Mouse (Mus musculus): Measurements from ENCODE around the gene Spint2. TPM values are rescaled to one million over a fixed set of nuclear protein-coding genes. Genes with fewer than 3 reads are reported as not detected.

The Spint2 gene
- 10 to 100 TPM; 20.5 to 21.3 TPM for total RNA-seq (2021)

DNA sequence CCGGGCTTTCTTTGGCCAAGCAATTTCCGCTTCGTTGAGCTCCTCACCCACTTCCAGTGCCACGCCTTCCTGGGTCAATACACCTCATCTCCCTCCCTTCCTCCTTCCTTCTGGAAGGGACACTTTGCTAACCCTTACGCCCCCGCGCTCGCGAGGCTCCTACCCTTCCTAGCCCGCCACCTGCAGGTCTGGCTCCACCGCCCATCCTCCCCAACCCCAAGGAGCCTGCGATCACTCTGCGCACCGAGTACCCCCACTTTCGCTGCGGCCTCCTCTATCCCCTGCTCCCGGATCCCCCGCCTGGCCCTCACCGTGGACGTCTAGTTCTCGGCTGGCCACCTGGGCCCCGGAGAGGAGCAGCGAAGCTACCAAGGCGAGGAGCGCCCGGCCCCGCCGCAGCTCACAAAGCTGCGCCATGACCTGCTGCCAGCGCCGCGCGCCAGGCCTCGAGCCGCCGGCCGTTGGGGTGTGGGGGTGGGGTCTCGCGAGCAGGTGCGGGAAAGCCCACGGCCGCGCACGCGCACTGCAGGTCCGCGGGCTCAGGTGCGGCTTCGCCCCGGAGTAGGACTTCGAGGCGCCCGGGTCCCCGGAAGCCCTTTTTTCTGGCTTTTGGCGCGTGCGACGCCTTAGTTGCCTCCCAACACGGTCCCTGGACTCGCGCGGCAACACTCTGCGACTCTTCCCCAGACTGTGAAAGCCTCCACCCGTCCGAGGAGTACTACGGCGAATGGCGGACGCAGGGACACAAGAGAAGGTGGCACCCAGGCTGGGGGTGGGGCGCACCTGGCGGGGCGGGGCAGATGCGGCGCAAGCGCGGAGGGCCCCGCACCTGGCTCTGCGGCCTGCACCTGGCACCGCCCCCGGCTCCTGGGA lies at the start of gene Spint2:
TSS of gene Spint2 (minus strand) at position 712 of the 873 bp plus-strand sequence.
- peak in 1 of 2 experiments; percentile 64 for DNase-seq (ENCODE audit: extremely low spot score in 1 of 2, low spot score in 2 of 2)
- intact Hi-C loops (cut with DNase I) = no loop called here

DNA sequence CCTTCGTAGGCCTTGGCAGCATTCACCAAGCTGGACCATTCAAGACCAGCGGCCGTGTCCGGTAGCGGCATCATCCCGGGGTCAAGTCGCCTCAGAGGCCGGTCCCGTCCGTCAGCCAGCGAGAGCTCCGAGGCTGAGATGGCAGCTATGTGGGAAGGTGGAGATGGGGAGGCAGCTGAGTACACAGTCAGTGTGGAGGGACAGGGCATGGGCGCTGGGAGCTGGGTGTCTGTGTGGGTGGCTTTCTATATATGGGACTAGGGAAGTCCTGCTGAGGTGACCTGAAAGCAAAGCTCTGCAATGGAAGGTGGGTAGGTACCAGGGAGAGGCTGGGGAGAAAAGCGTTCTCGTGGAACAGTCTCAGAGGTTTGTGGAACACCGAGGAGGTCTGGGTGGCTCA lies 47.3 kb upstream of the Spint2 start:
- intact Hi-C loops (cut with DNase I) = no loop called here
- no peak for DNase-seq (ENCODE audit: extremely low spot score in 1 of 2, low spot score in 2 of 2)

DNA sequence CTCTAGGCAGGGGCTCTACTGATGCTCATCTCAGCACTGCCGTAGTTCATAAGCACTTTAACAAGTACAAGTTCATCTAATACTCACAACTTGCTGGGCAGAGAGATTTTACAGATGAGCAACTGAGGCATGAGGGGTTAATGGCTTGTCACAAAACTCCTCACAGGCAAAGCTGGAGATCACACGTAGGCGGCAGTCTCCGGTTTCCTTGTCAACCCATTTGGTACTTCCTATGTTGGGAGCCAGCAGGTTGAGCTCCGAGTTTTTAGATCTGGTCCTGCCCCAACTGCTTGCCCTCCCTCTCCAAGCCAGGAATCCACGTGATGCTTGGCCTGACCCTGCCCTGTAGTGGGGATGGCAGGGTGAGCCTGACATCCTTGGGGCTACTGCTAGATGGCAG lies 45.4 kb upstream of the Spint2 start:
- DNase-seq (ENCODE audit: extremely low spot score in 1 of 2, low spot score in 2 of 2) = no peak
- intact Hi-C loops (cut with DNase I) = no loop called here

DNA sequence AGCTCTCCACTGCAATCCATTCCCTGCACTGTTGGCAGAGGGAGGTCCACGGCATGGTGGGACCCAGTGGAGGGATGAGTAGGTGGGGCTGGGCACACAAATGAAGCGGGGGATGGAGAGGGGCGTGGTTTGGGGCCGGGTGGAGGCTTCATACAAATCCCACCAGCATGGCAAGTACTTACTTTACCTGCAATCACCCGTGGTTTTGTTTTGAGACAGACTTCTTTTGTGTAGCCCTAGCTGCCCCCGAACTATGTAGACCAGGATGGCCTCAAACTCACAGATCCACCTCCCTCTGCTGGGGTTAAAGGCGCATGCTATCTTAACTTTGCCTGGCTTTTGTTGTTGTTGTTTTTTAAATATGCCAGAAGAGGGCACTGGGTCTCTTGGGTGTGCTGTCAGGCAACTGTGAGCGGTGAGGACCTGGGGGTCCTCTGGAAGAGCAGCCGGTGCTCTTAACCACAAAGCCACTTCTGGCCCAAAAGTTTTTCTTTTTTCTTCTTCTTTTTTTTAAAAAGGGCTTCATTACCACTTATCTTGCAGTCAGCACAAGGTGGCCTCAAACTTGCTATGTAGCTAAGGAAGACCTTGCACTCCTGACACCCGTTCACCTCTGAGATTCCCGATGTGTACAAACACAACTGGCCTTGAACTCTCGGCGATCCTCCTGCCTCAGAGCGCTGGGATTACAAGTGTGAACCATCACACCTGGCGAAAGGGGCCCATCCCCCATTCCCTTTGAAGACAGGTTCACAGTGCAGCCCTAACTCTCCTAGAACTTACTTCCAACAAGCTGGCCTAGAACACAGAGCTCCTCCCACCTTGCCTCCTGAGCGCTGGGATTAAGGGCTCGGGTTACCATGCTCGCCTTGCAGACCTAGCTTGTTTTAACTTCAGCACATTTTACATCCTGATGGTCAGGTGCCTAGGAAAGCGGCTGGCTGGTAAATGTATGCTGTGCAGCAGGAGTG lies 37.9 kb upstream of the Spint2 start:
- intact Hi-C loops (cut with DNase I) = no loop called here
- DNase-seq (ENCODE audit: extremely low spot score in 1 of 2, low spot score in 2 of 2) = no peak

DNA sequence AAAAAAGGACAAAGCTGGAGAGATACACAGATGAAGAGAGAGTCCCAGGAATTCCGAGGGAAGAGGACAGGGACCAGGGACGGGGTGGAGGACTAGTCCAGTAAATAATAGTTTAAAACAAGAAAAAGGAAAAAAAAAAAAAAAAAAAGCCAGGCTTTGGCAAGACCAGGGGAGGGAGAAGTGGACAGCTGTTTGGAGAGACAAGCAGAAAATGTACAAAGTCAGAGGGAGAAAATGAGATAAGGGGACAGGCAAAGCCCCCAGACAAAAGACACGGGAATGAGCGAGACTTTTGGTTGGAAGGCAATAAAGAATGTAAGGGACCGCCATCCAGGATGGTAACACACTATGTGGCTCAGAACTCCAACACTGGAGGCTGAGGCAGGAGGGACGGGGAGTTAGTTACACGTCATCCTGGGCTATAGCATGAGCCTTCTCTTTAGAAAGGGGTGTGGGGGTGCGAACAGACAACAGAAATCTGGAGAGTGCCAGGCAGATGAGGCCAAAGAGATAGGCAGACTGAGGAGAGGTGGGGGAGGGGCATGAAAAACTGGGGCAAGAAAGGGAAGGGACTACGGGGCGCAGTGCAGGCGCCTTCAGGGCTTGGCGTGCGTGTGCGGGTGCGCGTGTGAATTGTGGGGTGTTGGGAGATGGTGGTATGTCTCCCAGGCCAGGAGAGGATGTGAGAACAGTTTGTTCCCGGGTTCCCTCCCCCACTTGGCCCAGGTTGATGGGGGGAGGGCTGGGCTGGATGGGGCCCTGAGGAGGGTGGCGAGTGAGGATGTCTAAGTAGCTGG lies 36.6 kb upstream of the Spint2 start:
- intact Hi-C loops (cut with DNase I) = no loop called here
- peak in 1 of 2 experiments; percentile 64 for DNase-seq (ENCODE audit: extremely low spot score in 1 of 2, low spot score in 2 of 2)

DNA sequence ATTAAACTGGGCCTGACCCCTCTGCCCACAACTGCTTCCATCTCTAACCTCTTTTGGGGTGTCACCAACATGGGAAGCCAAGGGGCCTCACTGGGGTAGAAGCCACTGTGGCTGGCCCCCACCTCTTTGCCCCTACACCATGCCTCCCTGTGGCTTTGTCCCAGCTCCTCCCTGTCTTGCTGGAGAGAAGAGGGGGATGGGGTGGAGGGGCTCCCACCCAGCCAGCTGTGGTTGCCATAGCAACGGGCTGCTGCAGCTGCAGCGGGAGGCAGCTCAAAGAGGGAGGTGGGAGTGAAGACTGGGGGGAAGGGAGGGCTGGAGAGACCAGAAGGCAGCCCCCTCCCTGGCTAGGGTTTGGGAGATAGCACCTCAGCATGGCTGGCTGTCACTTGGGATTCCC lies 35.8 kb upstream of the Spint2 start:
- DNase-seq (ENCODE audit: extremely low spot score in 1 of 2, low spot score in 2 of 2) = peak in 1 of 2 experiments; percentile 88
- intact Hi-C loops (cut with DNase I) = no loop called here

DNA sequence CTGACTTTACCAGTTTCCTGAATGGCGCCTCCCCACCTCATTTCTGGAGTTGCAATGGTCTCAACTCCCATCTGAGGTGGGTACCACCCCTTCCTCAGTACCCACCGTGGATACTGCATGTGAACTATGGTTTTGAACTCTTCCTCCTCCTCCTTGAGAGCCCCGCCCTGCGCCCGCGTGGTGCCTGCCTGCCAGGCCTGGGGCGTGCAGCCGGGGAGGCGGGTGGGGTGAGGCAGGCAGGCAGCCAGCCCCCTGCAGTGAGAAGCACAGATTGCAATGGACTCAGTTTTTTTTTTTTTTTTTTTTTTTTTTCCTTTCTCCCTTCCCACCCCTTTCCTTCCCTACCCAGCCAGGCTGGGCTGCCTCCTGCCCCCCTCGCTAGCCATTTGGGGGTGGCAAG lies 35.3 kb upstream of the Spint2 start:
- DNase-seq (ENCODE audit: extremely low spot score in 1 of 2, low spot score in 2 of 2) = peak in 1 of 2 experiments; percentile 87
- intact Hi-C loops (cut with DNase I) = no loop called here

DNA sequence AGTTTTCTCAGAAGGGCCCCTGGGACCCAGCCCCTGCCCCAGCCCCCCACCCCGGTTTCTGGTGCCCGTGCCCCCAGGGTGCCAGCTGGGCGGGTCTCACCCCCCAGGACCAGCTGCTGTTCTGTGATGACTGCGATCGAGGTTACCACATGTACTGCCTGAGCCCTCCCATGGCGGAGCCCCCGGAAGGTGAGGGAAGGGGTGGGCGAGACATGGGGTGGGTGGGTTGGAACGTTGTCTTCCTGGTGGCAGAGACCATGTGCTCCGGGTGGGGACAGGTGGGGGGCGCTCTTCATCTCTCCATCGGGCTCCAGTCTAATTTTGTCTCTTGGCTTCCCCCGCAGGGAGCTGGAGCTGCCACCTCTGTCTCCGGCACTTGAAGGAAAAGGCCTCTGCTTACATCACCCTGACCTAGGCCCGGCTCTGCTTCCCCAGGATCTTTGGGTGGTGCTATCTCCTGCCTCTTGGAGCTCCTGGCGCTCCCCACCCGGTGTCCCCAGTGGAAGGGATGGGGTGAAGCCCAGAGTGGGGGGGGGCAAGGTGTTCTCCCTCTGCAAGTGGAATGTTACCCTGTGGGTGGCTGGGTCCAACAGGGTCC lies 34.5 kb upstream of the Spint2 start:
- peak in 1 of 2 experiments; percentile 60 for DNase-seq (ENCODE audit: extremely low spot score in 1 of 2, low spot score in 2 of 2)
- intact Hi-C loops (cut with DNase I) = no loop called here

DNA sequence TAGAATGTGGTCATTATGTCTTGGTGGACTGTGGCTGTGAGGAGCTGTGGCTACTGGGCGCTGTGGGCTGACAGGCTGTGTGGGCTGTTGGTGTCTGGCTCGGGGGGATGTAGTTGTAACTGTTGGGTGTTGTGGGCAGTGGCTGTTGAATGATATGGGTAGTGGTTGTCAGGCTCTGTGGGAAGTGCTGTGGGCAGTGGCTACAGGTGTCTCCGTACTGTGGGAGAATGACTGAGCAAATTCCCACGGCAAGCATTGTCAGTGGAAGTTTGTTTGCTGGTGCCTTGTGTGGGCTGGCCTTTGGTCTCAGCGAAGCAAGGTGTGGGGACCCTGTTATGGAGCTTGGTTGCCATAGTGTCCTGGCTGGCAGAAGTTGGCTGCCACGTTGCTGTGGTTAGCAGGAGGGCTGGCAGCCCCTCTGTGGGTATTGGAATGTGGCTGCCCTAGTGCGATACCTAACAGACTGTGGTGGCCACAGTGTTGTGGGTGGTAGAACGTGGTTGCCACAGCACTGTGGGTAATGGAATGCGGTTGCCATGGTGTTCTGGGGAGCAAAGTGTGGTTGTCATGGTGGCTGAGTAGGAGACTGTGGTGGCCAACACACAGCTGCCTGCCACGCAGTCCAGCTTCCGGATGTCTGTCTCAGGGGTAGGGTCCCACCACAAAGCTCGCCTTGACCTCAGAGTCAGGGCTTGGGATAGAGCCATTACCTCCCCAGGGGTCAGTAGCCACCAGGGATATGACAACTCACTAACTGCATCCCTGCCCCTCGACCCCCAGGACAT lies 33.3 kb upstream of the Spint2 start:
- peak in 1 of 2 experiments; percentile 66 for DNase-seq (ENCODE audit: extremely low spot score in 1 of 2, low spot score in 2 of 2)
- intact Hi-C loops (cut with DNase I) = no loop called here

DNA sequence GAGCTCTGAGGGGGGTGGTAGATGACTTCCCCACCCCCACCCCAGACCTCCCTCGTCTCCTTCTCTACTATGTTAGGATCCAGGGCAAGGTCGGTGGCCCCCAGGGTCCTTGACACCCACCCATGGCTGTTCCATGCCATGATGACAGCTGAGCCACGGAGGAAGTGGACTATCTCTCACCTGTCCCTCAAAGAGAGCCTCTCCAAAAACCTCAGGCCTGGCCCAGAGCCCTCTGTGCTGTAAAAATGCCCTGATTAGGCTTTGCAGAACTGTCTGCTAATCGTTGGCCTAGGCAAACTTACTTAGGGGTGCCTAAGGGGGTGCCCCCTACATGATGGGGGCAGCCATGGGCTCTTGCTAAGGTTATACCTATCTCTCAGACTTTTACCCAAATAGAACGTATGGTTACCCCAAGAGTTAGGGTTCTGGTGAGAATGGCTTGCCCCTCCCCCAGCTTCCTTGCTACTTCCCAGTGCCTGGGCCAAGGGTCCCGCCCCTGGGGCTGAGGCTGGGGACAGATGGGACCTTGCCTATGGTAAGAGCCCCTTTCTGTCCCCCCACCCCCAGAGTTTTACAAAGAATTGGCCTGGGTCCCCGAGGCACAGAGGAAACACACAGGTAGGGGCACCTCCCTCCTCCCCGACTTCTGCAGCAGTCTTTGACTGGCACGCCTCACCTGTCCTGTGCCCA lies 32.0 kb upstream of the Spint2 start:
- intact Hi-C loops (cut with DNase I) = no loop called here
- DNase-seq (ENCODE audit: extremely low spot score in 1 of 2, low spot score in 2 of 2) = peak in 1 of 2 experiments; percentile 60

DNA sequence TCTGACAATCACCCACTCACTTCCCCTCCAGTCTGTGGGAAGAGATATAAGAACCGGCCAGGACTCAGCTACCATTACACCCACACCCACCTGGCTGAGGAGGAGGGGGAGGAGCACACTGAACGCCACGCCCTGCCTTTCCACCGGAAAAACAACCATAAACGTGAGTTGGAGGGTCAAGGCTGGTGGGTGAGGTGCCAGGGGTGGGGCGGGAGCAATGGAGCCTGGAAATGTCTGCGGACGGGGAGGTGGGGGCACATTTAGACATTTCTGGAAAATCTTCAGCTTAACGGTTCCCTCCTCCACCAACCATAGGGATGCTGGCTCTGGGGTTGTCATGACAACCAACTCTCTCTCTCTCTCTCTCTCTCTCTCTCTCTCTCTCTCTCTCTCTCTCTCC lies 31.3 kb upstream of the Spint2 start:
- intact Hi-C loops (cut with DNase I) = no loop called here
- peak in 1 of 2 experiments; percentile 62 for DNase-seq (ENCODE audit: extremely low spot score in 1 of 2, low spot score in 2 of 2)

DNA sequence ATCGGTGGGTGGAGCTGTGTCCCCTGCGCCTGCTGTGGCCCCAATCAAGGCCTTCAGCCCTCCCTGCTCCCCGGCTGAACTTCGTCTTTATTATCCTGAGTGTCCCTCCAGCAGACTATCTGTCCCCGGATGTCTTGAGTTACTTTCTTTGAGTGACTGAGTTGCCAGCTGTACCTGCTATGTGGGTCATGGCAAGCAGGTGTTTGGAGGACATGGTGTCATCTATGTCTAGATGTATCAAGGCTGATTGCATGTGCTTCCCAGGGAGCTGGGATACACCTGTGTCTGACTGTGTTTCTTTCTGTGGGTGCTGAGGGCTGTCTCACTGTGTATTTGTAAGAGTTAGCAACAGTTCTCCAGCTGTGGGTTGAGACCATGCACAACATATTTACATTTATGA lies 28.0 kb upstream of the Spint2 start:
- DNase-seq (ENCODE audit: extremely low spot score in 1 of 2, low spot score in 2 of 2) = no peak
- intact Hi-C loops (cut with DNase I) = loop anchor here (5.0 kb wide), 2 partner anchors 53 to 213 kb away; no protein-coding TSS in a partner anchor

DNA sequence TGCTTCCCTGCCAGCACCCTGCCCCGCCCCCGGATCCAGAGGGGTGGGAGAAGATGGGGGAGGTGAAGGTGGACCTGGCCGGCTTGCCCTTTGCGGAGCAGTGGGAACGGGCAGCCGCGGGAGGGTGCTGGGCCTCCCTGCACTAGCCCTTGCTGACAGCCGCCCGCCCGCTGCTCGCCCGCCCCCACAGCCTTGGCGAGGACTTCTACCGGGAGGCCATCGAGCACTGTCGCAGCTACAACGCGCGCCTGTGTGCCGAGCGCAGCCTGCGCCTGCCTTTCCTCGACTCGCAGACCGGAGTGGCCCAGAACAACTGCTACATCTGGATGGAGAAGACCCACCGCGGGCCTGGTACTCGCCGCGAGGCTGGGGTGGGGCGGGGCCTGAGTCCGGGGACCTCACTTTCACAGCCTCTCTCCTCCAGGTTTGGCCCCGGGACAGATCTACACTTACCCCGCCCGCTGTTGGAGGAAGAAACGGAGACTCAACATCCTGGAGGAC lies 27.6 kb upstream of the Spint2 start:
- DNase-seq (ENCODE audit: extremely low spot score in 1 of 2, low spot score in 2 of 2) = peak in 1 of 2 experiments; percentile 78

DNA sequence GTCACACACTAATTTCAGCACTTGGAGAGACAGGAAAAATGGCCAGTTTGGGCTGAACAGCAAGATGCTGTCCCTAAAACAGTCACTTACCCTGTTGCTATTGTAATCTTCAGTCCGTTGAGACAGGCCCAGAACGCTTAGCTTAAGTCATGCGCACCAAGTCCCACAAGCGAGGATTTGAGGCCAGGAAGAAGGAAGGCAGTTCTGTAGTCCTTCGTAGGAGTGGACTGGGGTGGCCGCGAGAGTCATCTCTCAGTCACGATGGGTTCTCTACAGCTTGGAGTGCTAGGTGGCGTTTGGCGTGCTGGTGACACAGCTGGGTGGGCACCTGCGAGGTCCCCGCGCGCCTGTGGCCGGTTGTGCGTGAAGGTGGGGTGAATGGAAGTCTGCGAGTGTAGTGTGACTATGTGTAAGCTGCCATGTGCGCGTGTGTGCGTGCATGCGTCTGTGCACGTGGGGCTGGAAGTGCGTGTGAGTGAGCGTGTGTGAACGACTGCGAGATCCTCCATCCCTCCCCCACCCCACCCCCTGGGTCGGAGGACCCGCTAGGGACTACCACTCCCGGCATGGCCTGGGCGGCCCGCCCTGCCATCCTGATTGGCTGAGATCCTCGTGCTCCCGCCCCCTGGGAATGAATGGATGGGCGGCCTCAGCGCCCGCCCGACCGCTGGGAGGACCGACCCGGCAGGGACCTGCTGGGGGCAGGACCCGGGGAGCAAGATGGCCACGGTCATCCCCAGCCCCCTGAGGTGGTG lies 25.8 kb upstream of the Spint2 start:
- peak; percentile 93 to 95 for DNase-seq (ENCODE audit: extremely low spot score in 1 of 2, low spot score in 2 of 2)
- intact Hi-C loops (cut with DNase I) = loop anchor here (5.0 kb wide), 2 partner anchors 55 to 215 kb away; no protein-coding TSS in a partner anchor

More for the DNA sequence above, 27.6 kb upstream of the Spint2 start:
- intact Hi-C loops (cut with DNase I) = loop anchor here (5.0 kb wide), 2 partner anchors 53 to 213 kb away; no protein-coding TSS in a partner anchor

DNA sequence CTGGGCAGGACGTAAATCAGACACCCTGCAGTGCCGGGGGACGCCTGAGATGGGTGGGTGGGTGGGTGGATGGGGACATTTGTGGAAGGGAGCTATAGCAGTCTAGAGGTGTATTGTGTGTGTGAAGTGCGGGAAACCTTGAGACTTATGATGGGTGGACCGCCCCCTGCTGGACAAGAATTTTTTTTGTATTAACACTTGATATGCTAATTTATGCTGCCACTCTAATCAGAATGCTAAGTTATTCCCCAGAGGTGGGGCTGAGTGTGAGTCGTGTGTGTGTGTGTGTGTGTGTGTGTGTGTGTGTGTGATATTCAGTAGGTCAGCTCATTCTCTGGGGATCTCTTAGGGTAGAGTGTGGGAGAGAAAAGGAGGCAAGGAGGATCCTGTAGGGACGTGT lies 24.9 kb upstream of the Spint2 start:
- no peak for DNase-seq (ENCODE audit: extremely low spot score in 1 of 2, low spot score in 2 of 2)
- intact Hi-C loops (cut with DNase I) = loop anchor here (5.0 kb wide), 2 partner anchors 56 to 216 kb away; no protein-coding TSS in a partner anchor

DNA sequence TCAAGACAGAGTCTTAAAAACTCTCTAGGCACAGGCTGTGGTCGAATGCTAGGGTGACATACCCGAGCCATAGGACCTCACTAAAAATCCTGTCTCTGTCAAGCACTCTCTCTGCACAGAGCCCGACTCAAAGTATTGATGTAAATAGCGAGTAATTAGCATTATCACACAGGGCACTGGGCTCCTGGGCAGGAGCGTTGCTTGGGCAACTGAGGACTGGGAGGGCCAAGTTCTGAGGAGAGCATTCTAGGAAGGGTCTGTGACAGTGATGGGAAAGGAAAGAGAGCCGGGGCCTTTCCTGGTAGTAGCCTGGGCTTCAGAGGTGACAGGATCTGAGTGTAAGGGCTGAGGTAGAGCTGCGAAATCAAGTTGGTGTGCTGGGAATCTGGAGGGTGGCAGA lies 24.4 kb upstream of the Spint2 start:
- no peak for DNase-seq (ENCODE audit: extremely low spot score in 1 of 2, low spot score in 2 of 2)
- intact Hi-C loops (cut with DNase I) = loop anchor here (5.0 kb wide), 2 partner anchors 56 to 216 kb away; no protein-coding TSS in a partner anchor

All from left cerebral cortex, postnatal 10 days (tissue).